Mouse (Mus musculus): Measurements from ENCODE around the gene Steap4. TPM values are rescaled to one million over a fixed set of nuclear protein-coding genes. Genes with fewer than 3 reads are reported as not detected.
"Not testable (repeated sequence)": the region's sequence is repeated elsewhere in the genome, so short reads cannot be mapped to it uniquely, and the experiment has no call there.

Gene Steap4
- polyA plus RNA-seq (2015; fragmentation: Nextera tagmentation; extraction: Ambion mirVana): 3.4 and 5.4 TPM in 2 replicates

GRCm38 (mm10) chr5:7960176-7960575 lies at the start of gene Steap4:
Gene Steap4, plus strand, starts transcription at chr5:7960457.
- Histone ChIP-seq H3K9me3 (ENCODE audit: control insufficient read depth, low read length) (no peaks in the 10 kb centered on the region), H3K9ac (ENCODE audit: low read length) (peak within 1 kb of the TSS; percentile 49), H3K36me3 (ENCODE audit: control insufficient read depth, insufficient read depth, low read length) (no peaks in the 10 kb centered on the region), H3K4me2 (ENCODE audit: low read depth, low read length) (peak within 1 kb of the TSS; percentile 65), H3K4me3 (ENCODE audit: low read length) (peak within 1 kb of the TSS; percentile 42), H3K27me3 (ENCODE audit: control insufficient read depth, insufficient read depth, low read depth, low read length) (no peaks in the 10 kb centered on the region), H3K4me1 (replicated peaks; ENCODE audit: control insufficient read depth, insufficient read depth, low read length) (peaks cover 3% of the 10 kb centered on the region; the same call in 1 of the 2 replicates), H3K27ac (ENCODE audit: low read length) (no peak within 1 kb of the TSS)
- peak; percentile 85 for ATAC-seq (ENCODE audit: low read depth)
- WGBS: 3% methylated on average over 20 of the region's 20 CpGs

GRCm38 (mm10) chr5:7911975-7912374 lies 48.3 kb upstream of the Steap4 start:
- no peaks in the 10 kb centered on the region for H3K9me3 ChIP-seq (ENCODE audit: control insufficient read depth, low read length)
- H3K27ac ChIP-seq (ENCODE audit: low read length): no peak overlapping the region
- no peak overlapping the region for H3K9ac ChIP-seq (ENCODE audit: low read length)
- H3K4me1 ChIP-seq (replicated peaks; ENCODE audit: control insufficient read depth, insufficient read depth, low read length): no peaks in the 10 kb centered on the region
- no peaks in the 10 kb centered on the region for H3K27me3 ChIP-seq (ENCODE audit: control insufficient read depth, insufficient read depth, low read depth, low read length)
- no peak overlapping the region for H3K4me2 ChIP-seq (ENCODE audit: low read depth, low read length)
- no peak overlapping the region for H3K4me3 ChIP-seq (ENCODE audit: low read length)
- no peaks in the 10 kb centered on the region for H3K36me3 ChIP-seq (ENCODE audit: control insufficient read depth, insufficient read depth, low read length)
- 65% methylated on average over 3 of the region's 3 CpGs for WGBS
- ATAC-seq (ENCODE audit: low read depth): no peak

- H3K36me3 ChIP-seq (ENCODE audit: control insufficient read depth, insufficient read depth, low read length): no peaks in the 10 kb centered on the region
- ATAC-seq (ENCODE audit: low read depth): no peak
- H3K4me2 ChIP-seq (ENCODE audit: low read depth, low read length): no peak overlapping the region
- H3K4me3 ChIP-seq (ENCODE audit: low read length): no peak overlapping the region
- H3K9ac ChIP-seq (ENCODE audit: low read length): no peak overlapping the region
- H3K4me1 ChIP-seq (replicated peaks; ENCODE audit: control insufficient read depth, insufficient read depth, low read length): no peaks in the 10 kb centered on the region
- 77% methylated on average over 11 of the region's 11 CpGs for WGBS
- no peak overlapping the region for H3K27ac ChIP-seq (ENCODE audit: low read length)
- no peaks in the 10 kb centered on the region for H3K9me3 ChIP-seq (ENCODE audit: control insufficient read depth, low read length)
- H3K27me3 ChIP-seq (ENCODE audit: control insufficient read depth, insufficient read depth, low read depth, low read length): no peaks in the 10 kb centered on the region
These were observed 42.6 kb upstream of the Steap4 start for GRCm38 (mm10) chr5:7917501-7918295.

- Histone ChIP-seq H3K36me3 (ENCODE audit: control insufficient read depth, insufficient read depth, low read length) (no peaks in the 10 kb centered on the region), H3K27me3 (ENCODE audit: control insufficient read depth, insufficient read depth, low read depth, low read length) (no peaks in the 10 kb centered on the region), H3K9me3 (ENCODE audit: control insufficient read depth, low read length) (no peaks in the 10 kb centered on the region), H3K4me3 (ENCODE audit: low read length) (no peak overlapping the region), H3K4me2 (ENCODE audit: low read depth, low read length) (no peak overlapping the region), H3K9ac (ENCODE audit: low read length) (no peak overlapping the region), H3K4me1 (replicated peaks; ENCODE audit: control insufficient read depth, insufficient read depth, low read length) (no peaks in the 10 kb centered on the region), H3K27ac (ENCODE audit: low read length) (no peak overlapping the region)
- WGBS: 73% methylated on average over 5 of the region's 5 CpGs
- ATAC-seq (ENCODE audit: low read depth): no peak
These were observed 42.0 kb upstream of the Steap4 start for GRCm38 (mm10) chr5:7918296-7918579.

- Histone ChIP-seq H3K9me3 (ENCODE audit: control insufficient read depth, low read length) (no peaks in the 10 kb centered on the region), H3K4me3 (ENCODE audit: low read length) (no peak overlapping the region), H3K36me3 (ENCODE audit: control insufficient read depth, insufficient read depth, low read length) (no peaks in the 10 kb centered on the region), H3K4me2 (ENCODE audit: low read depth, low read length) (no peak overlapping the region), H3K9ac (ENCODE audit: low read length) (no peak overlapping the region), H3K4me1 (replicated peaks; ENCODE audit: control insufficient read depth, insufficient read depth, low read length) (no peaks in the 10 kb centered on the region), H3K27ac (ENCODE audit: low read length) (no peak overlapping the region), H3K27me3 (ENCODE audit: control insufficient read depth, insufficient read depth, low read depth, low read length) (no peaks in the 10 kb centered on the region)
- no peak for ATAC-seq (ENCODE audit: low read depth)
- WGBS: 80% methylated on average over 2 of the region's 2 CpGs
These were observed 40.6 kb upstream of the Steap4 start for GRCm38 (mm10) chr5:7919681-7920080.

- Histone ChIP-seq H3K9ac (ENCODE audit: low read length) (no peak overlapping the region), H3K27ac (ENCODE audit: low read length) (no peak overlapping the region), H3K9me3 (ENCODE audit: control insufficient read depth, low read length) (no peaks in the 10 kb centered on the region), H3K4me2 (ENCODE audit: low read depth, low read length) (no peak overlapping the region), H3K4me1 (replicated peaks; ENCODE audit: control insufficient read depth, insufficient read depth, low read length) (no peaks in the 10 kb centered on the region), H3K27me3 (ENCODE audit: control insufficient read depth, insufficient read depth, low read depth, low read length) (no peaks in the 10 kb centered on the region), H3K36me3 (ENCODE audit: control insufficient read depth, insufficient read depth, low read length) (no peaks in the 10 kb centered on the region), H3K4me3 (ENCODE audit: low read length) (no peak overlapping the region)
- no peak for ATAC-seq (ENCODE audit: low read depth)
- 89% methylated on average over 1 of the region's 1 CpGs for WGBS
These were observed 37.5 kb upstream of the Steap4 start for GRCm38 (mm10) chr5:7922751-7923150.

GRCm38 (mm10) chr5:7923666-7924065 lies 36.6 kb upstream of the Steap4 start:
- Histone ChIP-seq H3K36me3 (ENCODE audit: control insufficient read depth, insufficient read depth, low read length) (no peaks in the 10 kb centered on the region), H3K4me3 (ENCODE audit: low read length) (no peak overlapping the region), H3K4me2 (ENCODE audit: low read depth, low read length) (no peak overlapping the region), H3K27me3 (ENCODE audit: control insufficient read depth, insufficient read depth, low read depth, low read length) (no peaks in the 10 kb centered on the region), H3K9me3 (ENCODE audit: control insufficient read depth, low read length) (no peaks in the 10 kb centered on the region), H3K9ac (ENCODE audit: low read length) (no peak overlapping the region), H3K4me1 (replicated peaks; ENCODE audit: control insufficient read depth, insufficient read depth, low read length) (no peaks in the 10 kb centered on the region), H3K27ac (ENCODE audit: low read length) (no peak overlapping the region)
- 87% methylated on average over 3 of the region's 3 CpGs for WGBS
- no peak for ATAC-seq (ENCODE audit: low read depth)

GRCm38 (mm10) chr5:7932234-7933221 lies 27.7 kb upstream of the Steap4 start:
- ATAC-seq (ENCODE audit: low read depth): peak; percentile 83
- no peaks in the 10 kb centered on the region for H3K36me3 ChIP-seq (ENCODE audit: control insufficient read depth, insufficient read depth, low read length)
- no peak overlapping the region for H3K9ac ChIP-seq (ENCODE audit: low read length)
- WGBS: 48% methylated on average over 5 of the region's 5 CpGs
- no peaks in the 10 kb centered on the region for H3K9me3 ChIP-seq (ENCODE audit: control insufficient read depth, low read length)
- H3K27ac ChIP-seq (ENCODE audit: low read length): no peak overlapping the region; the same call in 1 of the 2 replicates
- no peak overlapping the region for H3K4me3 ChIP-seq (ENCODE audit: low read length)
- no peaks in the 10 kb centered on the region for H3K27me3 ChIP-seq (ENCODE audit: control insufficient read depth, insufficient read depth, low read depth, low read length)
- no peak overlapping the region for H3K4me2 ChIP-seq (ENCODE audit: low read depth, low read length)
- H3K4me1 ChIP-seq (replicated peaks; ENCODE audit: control insufficient read depth, insufficient read depth, low read length): no peaks in the 10 kb centered on the region; the same call in 1 of the 2 replicates

- 34% methylated on average over 11 of the region's 11 CpGs for WGBS
- ATAC-seq (ENCODE audit: low read depth): peak; percentile 57
- not testable (repeated sequence) for H3K27ac ChIP-seq (ENCODE audit: low read length)
These were observed 26.8 kb upstream of the Steap4 start for GRCm38 (mm10) chr5:7933495-7933894.

More at GRCm38 (mm10) chr5:7933495-7933894, 26.8 kb upstream of the Steap4 start:
- H3K4me1 ChIP-seq (replicated peaks; ENCODE audit: control insufficient read depth, insufficient read depth, low read length); H3K4me2 ChIP-seq (ENCODE audit: low read depth, low read length); H3K9me3 ChIP-seq (ENCODE audit: control insufficient read depth, low read length); H3K27me3 ChIP-seq (ENCODE audit: control insufficient read depth, insufficient read depth, low read depth, low read length); H3K4me3 ChIP-seq (ENCODE audit: low read length); H3K36me3 ChIP-seq (ENCODE audit: control insufficient read depth, insufficient read depth, low read length); H3K9ac ChIP-seq (ENCODE audit: low read length): not testable (repeated sequence)
